Mouse (Mus musculus) MEL (cell line): ENCODE measurements around the gene Hoxd4.

Experiments
- CTCF ChIP-seq, 3 experiments: IDR thresholded peaks in 2 of 3; conservative IDR thresholded peaks in 1 of 3; 2 replicates each; pipeline ENCODE4 v1.5.1; 2011 to 2012; ENCODE audit warnings: low read length in 3 of 3, low read depth in 2 of 3, mild to moderate bottlenecking in 2 of 3, improper control_type of control experiment in 1 of 3, inconsistent platforms in 1 of 3, mixed read lengths in 1 of 3, moderate library complexity in 1 of 3; ENCODE audit not compliant: control insufficient read depth in 1 of 3, insufficient read depth in 1 of 3, poor library complexity in 1 of 3, severe bottlenecking in 1 of 3
- E2F4 ChIP-seq: IDR thresholded peaks from 2 replicates; pipeline ENCODE4 v1.6.1; 2011; ENCODE audit warnings: low read depth, low read length, improper control_type of control experiment, borderline replicate concordance
- GABPA ChIP-seq: IDR thresholded peaks from 2 replicates; pipeline ENCODE4 v1.6.1; 2012; ENCODE audit warnings: low read depth, mild to moderate bottlenecking, inconsistent platforms, low read length, improper control_type of control experiment, moderate library complexity
- TCF12 ChIP-seq: IDR thresholded peaks from 2 replicates; pipeline ENCODE4 v1.6.1; 2014; ENCODE audit warnings: low read depth, mild to moderate bottlenecking, inconsistent platforms, low read length, improper control_type of control experiment, moderate library complexity
- ZMIZ1 ChIP-seq: IDR thresholded peaks from 2 replicates; pipeline ENCODE4 v1.6.1; 2012; ENCODE audit warnings: low read depth, mild to moderate bottlenecking, inconsistent platforms, low read length, improper control_type of control experiment, moderate library complexity

- TF ChIP-seq TCF12 (no peak), CTCF (IDR thresholded peaks at IDR 0.05 in 2 of 3, conservative IDR thresholded peaks at IDR 0.05 in 1 of 3; ENCODE audit: control insufficient read depth in 1 of 3, insufficient read depth in 1 of 3, low read depth in 2 of 3, low read length in 3 of 3, poor library complexity in 1 of 3, severe bottlenecking in 1 of 3) (no peak), GABPA (no peak), E2F4 (no peak), ZMIZ1 (no peak)
Observed at GRCm38 (mm10) chr2:74666411-74666810, 45.3 kb upstream of the Hoxd4 start.
